Mouse (Mus musculus) mouse trophoblast stem cell (cell line): ENCODE results near the gene Pcp2.
"Not testable (repeated sequence)": the region's sequence is repeated elsewhere in the genome, so short reads cannot be mapped to it uniquely, and the experiment has no call there.

Source experiments
- in situ Hi-C, 2 experiments: fragments of 300-500 bp; cut with MseI, MboI; formaldehyde crosslinking; loops; 2 replicates in 1 of 2; 3 replicates in 1 of 2; pipeline ENCODE4 v1.15.1; 2025

Pcp2 gene

GRCm38 (mm10) chr8:3622119-3622518 is 3.2 kb downstream of the Pcp2 start:
- in situ Hi-C loops, result no loop called here

GRCm38 (mm10) chr8:3621199-3621970 is 4.0 kb downstream of the Pcp2 start, which contains the start of the genes Xab2 and Pet100:
TSS of gene Xab2 (minus strand) at chr8:3621316.
TSS of gene Pet100 (plus strand) at chr8:3621548.
- in situ Hi-C loops, result no loop called here

- in situ Hi-C loops, result no loop called here
Measured at GRCm38 (mm10) chr8:3609816-3610150, 15.6 kb downstream of the Pcp2 start.

- in situ Hi-C loops, result no loop called here
Measured at GRCm38 (mm10) chr8:3609046-3609815, 16.1 kb downstream of the Pcp2 start.

GRCm38 (mm10) chr8:3607822-3608221 is 17.5 kb downstream of the Pcp2 start:
- in situ Hi-C loops, result no loop called here

GRCm38 (mm10) chr8:3606593-3606992 is 18.8 kb downstream of the Pcp2 start:
- in situ Hi-C loops, result no loop called here

GRCm38 (mm10) chr8:3603439-3603838 is 21.9 kb downstream of the Pcp2 start:
- in situ Hi-C loops, result no loop called here

- in situ Hi-C loops, result no loop called here
Measured at GRCm38 (mm10) chr8:3600401-3600800, 24.9 kb downstream of the Pcp2 start.

GRCm38 (mm10) chr8:3599219-3599618 is 26.1 kb downstream of the Pcp2 start:
- in situ Hi-C loops, result loop anchor here in 1 of 2 experiments (5.0 kb wide), 1 partner anchor 52 kb away; no protein-coding TSS in a partner anchor

GRCm38 (mm10) chr8:3598054-3598453 is 27.3 kb downstream of the Pcp2 start:
- in situ Hi-C loops, result loop anchor here in 1 of 2 experiments (5.0 kb wide), 1 partner anchor 51 kb away; no protein-coding TSS in a partner anchor

- in situ Hi-C loops, result no loop called here
Measured at GRCm38 (mm10) chr8:3594466-3594865, 30.9 kb downstream of the Pcp2 start.

GRCm38 (mm10) chr8:3593470-3593869 is 31.9 kb downstream of the Pcp2 start:
- in situ Hi-C loops, result no loop called here

GRCm38 (mm10) chr8:3588258-3588633 is 37.1 kb downstream of the Pcp2 start:
- in situ Hi-C loops, result no loop called here

GRCm38 (mm10) chr8:3587391-3588257 is 37.7 kb downstream of the Pcp2 start:
- in situ Hi-C loops, result no loop called here

GRCm38 (mm10) chr8:3586993-3587390 is 38.4 kb downstream of the Pcp2 start, which contains the start of gene Camsap3:
TSS of gene Camsap3 (plus strand) at chr8:3587293.
- in situ Hi-C loops, result no loop called here

- in situ Hi-C loops, result no loop called here
Measured at GRCm38 (mm10) chr8:3586452-3586851, 38.9 kb downstream of the Pcp2 start.

- in situ Hi-C loops, result not testable (repeated sequence)
Measured at GRCm38 (mm10) chr8:3581961-3582360, 43.4 kb downstream of the Pcp2 start.

GRCm38 (mm10) chr8:3579390-3580364 is 45.7 kb downstream of the Pcp2 start:
- in situ Hi-C loops, result no loop called here

GRCm38 (mm10) chr8:3576211-3576960 is 49.0 kb downstream of the Pcp2 start:
- in situ Hi-C loops, result no loop called here

GRCm38 (mm10) chr8:3574546-3574945 is 50.8 kb downstream of the Pcp2 start:
- in situ Hi-C loops, result no loop called here
